Mouse (Mus musculus) myocyte (in vitro differentiated cells): ENCODE measurements around the gene Kcnk1. TPM values are rescaled to one million over a fixed set of nuclear protein-coding genes. Genes with fewer than 3 reads are reported as not detected.

Source experiments
- H3K27me3 ChIP-seq: one replicate; pipeline ENCODE4 v1.6.1; 2011; ENCODE audit not compliant: control insufficient read depth, insufficient read depth, insufficient read length
- H3K36me3 ChIP-seq: one replicate; pipeline ENCODE4 v1.6.1; 2011; ENCODE audit not compliant: control insufficient read depth, insufficient read depth
- H3K4me2 ChIP-seq: one replicate; pipeline ENCODE4 v1.6.1; 2011; ENCODE audit warnings: low read depth, control low read depth
- H3K4me3 ChIP-seq: one replicate; pipeline ENCODE4 v1.5.1; 2011; ENCODE audit warnings: mild to moderate bottlenecking, control low read depth, moderate library complexity
- H3K79me2 ChIP-seq: one replicate; pipeline ENCODE4 v1.6.1; 2011; ENCODE audit not compliant: control insufficient read depth, insufficient read depth
- H3ac ChIP-seq: one replicate; pipeline ENCODE4 v1.6.1; 2011; ENCODE audit not compliant: control insufficient read depth, insufficient read length
- CEBPB ChIP-seq: IDR thresholded peaks from 2 replicates; pipeline ENCODE4 v1.6.1; 2011; ENCODE audit warnings: mild to moderate bottlenecking, moderate library complexity; ENCODE audit not compliant: poor library complexity, insufficient read depth, severe bottlenecking
- E2F4 ChIP-seq: IDR thresholded peaks from one replicate; pipeline ENCODE4 v1.6.1; 2011; ENCODE audit warnings: mild to moderate bottlenecking, control low read depth, moderate library complexity; ENCODE audit not compliant: insufficient read depth
- MAX ChIP-seq: IDR thresholded peaks from one replicate; pipeline ENCODE4 v1.6.1; 2011; ENCODE audit warnings: low read depth, mild to moderate bottlenecking, control low read depth
- MYOD1 ChIP-seq, 3 experiments: IDR thresholded peaks; one replicate each; pipeline ENCODE4 v1.6.1; 2011; ENCODE audit warnings: control low read depth in 2 of 3, low read depth in 2 of 3, mild to moderate bottlenecking in 2 of 3, moderate library complexity in 1 of 3; ENCODE audit not compliant: insufficient read length in 2 of 3, control insufficient read depth in 1 of 3
- MYOG ChIP-seq, 3 experiments: IDR thresholded peaks; one replicate each; pipeline ENCODE4 v1.6.1; 2011; ENCODE audit warnings: control low read depth in 2 of 3, low read depth in 2 of 3, mild to moderate bottlenecking in 2 of 3; ENCODE audit not compliant: insufficient read length in 2 of 3, control insufficient read depth in 1 of 3, insufficient read depth in 1 of 3
- POLR2A ChIP-seq: IDR thresholded peaks from one replicate; pipeline ENCODE4 v1.6.1; 2011; ENCODE audit warnings: low read depth, mild to moderate bottlenecking, control low read depth, moderate library complexity; ENCODE audit not compliant: insufficient read length
- POLR2AphosphoS2 ChIP-seq: IDR thresholded peaks from one replicate; pipeline ENCODE4 v1.6.1; 2011; ENCODE audit warnings: low read depth, control low read depth; ENCODE audit not compliant: insufficient read length
- REST ChIP-seq: IDR thresholded peaks from one replicate; pipeline ENCODE4 v1.6.1; 2011; ENCODE audit warnings: mild to moderate bottlenecking, control low read depth, moderate library complexity; ENCODE audit not compliant: insufficient read depth, insufficient read length
- SRF ChIP-seq: IDR thresholded peaks from one replicate; pipeline ENCODE4 v1.6.1; 2011; ENCODE audit warnings: low read depth; ENCODE audit not compliant: control insufficient read depth, insufficient read length
- TCF12 ChIP-seq: IDR thresholded peaks from one replicate; pipeline ENCODE4 v1.6.1; 2011; ENCODE audit warnings: mild to moderate bottlenecking, control low read depth; ENCODE audit not compliant: poor library complexity, insufficient read depth, severe bottlenecking
- TCF3 ChIP-seq: IDR thresholded peaks from one replicate; pipeline ENCODE4 v1.6.1; 2011; ENCODE audit warnings: low read depth, control low read depth; ENCODE audit not compliant: insufficient read length
- USF1 ChIP-seq: IDR thresholded peaks from one replicate; pipeline ENCODE4 v1.6.1; 2011; ENCODE audit warnings: low read depth, mild to moderate bottlenecking, control low read depth, moderate library complexity
- polyA plus RNA-seq: library from polyadenylated mRNA; unstranded; fragments of >200 nt; fragmentation: generic; extraction: Trizol; gene quantifications from one replicate; pipeline ENCODE4 v1.2.1, GENCODE M21; 2012; ENCODE audit warnings: missing spikeins

Gene Kcnk1
- polyA plus RNA-seq, 1 experiment = not detected

GRCm38 (mm10) chr8:126068136-126068535 lies 73.2 kb downstream of the Kcnk1 start:
- no peaks in the 10 kb centered on the region for H3K79me2 ChIP-seq
- no peak for TF ChIP-seq POLR2AphosphoS2
- no peak for TF ChIP-seq MYOD1 (IDR thresholded peaks at IDR 0.05; ENCODE audit: control insufficient read depth in 1 of 3, insufficient read length in 2 of 3, low read depth in 2 of 3)
- TF ChIP-seq POLR2A = no peak
- no peak for TF ChIP-seq TCF3
- no peak for TF ChIP-seq SRF
- no peak for TF ChIP-seq MAX
- no peak overlapping the region for H3K4me2 ChIP-seq
- H3K36me3 ChIP-seq = no peaks in the 10 kb centered on the region
- H3ac ChIP-seq = no peak overlapping the region
- no peaks in the 10 kb centered on the region for H3K27me3 ChIP-seq
- no peak overlapping the region for H3K4me3 ChIP-seq

- H3K79me2 ChIP-seq = no peaks in the 10 kb centered on the region
- no peaks in the 10 kb centered on the region for H3K36me3 ChIP-seq
- H3K4me3 ChIP-seq = no peak overlapping the region
- TF ChIP-seq POLR2AphosphoS2 = no peak
- no peak for TF ChIP-seq MYOG (IDR thresholded peaks at IDR 0.05; ENCODE audit: control insufficient read depth in 1 of 3, insufficient read depth in 1 of 3, insufficient read length in 2 of 3, low read depth in 2 of 3)
- no peak for TF ChIP-seq USF1
- no peak for TF ChIP-seq MAX
- TF ChIP-seq CEBPB = no peak
- TF ChIP-seq E2F4 = no peak
- TF ChIP-seq TCF3 = no peak
- H3ac ChIP-seq = no peak overlapping the region
- H3K4me2 ChIP-seq = no peak overlapping the region
- H3K27me3 ChIP-seq = no peaks in the 10 kb centered on the region
These were observed 77.7 kb downstream of the Kcnk1 start for GRCm38 (mm10) chr8:126072678-126073077.

- H3K27me3 ChIP-seq = no peaks in the 10 kb centered on the region
- H3ac ChIP-seq = no peak overlapping the region
- TF ChIP-seq POLR2A (no peak), REST (no peak), MYOD1 (IDR thresholded peaks at IDR 0.05; ENCODE audit: control insufficient read depth in 1 of 3, insufficient read length in 2 of 3, low read depth in 2 of 3) (no peak), USF1 (no peak), SRF (no peak)
- H3K4me3 ChIP-seq = no peak overlapping the region
- no peak overlapping the region for H3K4me2 ChIP-seq
- H3K36me3 ChIP-seq = no peaks in the 10 kb centered on the region
- H3K79me2 ChIP-seq = no peaks in the 10 kb centered on the region
These were observed 78.3 kb downstream of the Kcnk1 start for GRCm38 (mm10) chr8:126073141-126073740.

GRCm38 (mm10) chr8:126074111-126074510 lies 79.1 kb downstream of the Kcnk1 start:
- Histone ChIP-seq H3K27me3 (no peaks in the 10 kb centered on the region), H3K4me3 (no peak overlapping the region), H3K36me3 (no peaks in the 10 kb centered on the region), H3K4me2 (no peak overlapping the region), H3K79me2 (no peaks in the 10 kb centered on the region), H3ac (no peak overlapping the region)
- no peak for TF ChIP-seq TCF3
- no peak for TF ChIP-seq MAX
- no peak for TF ChIP-seq TCF12
- TF ChIP-seq USF1 = no peak
- no peak for TF ChIP-seq SRF
- no peak for TF ChIP-seq CEBPB
- TF ChIP-seq E2F4 = no peak
- no peak for TF ChIP-seq REST
- no peak for TF ChIP-seq POLR2A
- no peak for TF ChIP-seq POLR2AphosphoS2
- TF ChIP-seq MYOD1 (IDR thresholded peaks at IDR 0.05; ENCODE audit: control insufficient read depth in 1 of 3, insufficient read length in 2 of 3, low read depth in 2 of 3) = no peak
- TF ChIP-seq MYOG (IDR thresholded peaks at IDR 0.05; ENCODE audit: control insufficient read depth in 1 of 3, insufficient read depth in 1 of 3, insufficient read length in 2 of 3, low read depth in 2 of 3) = no peak

DNA sequence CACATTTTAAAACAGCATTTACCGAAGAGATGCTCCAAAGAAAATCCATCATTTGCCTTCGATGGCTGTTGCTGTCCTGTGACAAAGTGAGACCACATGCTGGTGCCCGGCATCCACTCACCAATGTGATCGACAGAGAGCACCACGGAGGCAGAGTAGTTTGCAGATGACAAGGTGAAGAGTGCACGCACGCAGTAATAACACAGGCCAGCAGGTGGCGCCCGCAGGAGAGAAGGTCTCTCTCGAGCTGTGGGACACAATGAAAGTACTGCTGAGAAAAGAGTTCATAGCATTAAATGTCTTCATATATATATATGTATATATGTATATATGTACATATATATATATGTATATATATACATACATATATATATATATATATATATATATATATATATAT lies 80.4 kb downstream of the Kcnk1 start:
- Histone ChIP-seq H3K4me3 (no peak overlapping the region), H3K27me3 (no peaks in the 10 kb centered on the region), H3K79me2 (no peaks in the 10 kb centered on the region), H3K4me2 (no peak overlapping the region), H3K36me3 (no peaks in the 10 kb centered on the region), H3ac (no peak overlapping the region)
- TF ChIP-seq SRF = no peak
- no peak for TF ChIP-seq CEBPB
- TF ChIP-seq MAX = no peak
- TF ChIP-seq USF1 = no peak
- no peak for TF ChIP-seq E2F4
- no peak for TF ChIP-seq POLR2AphosphoS2
- TF ChIP-seq POLR2A = no peak
- TF ChIP-seq TCF12 = no peak
- no peak for TF ChIP-seq REST
- TF ChIP-seq TCF3 = no peak
- TF ChIP-seq MYOD1 (IDR thresholded peaks at IDR 0.05; ENCODE audit: control insufficient read depth in 1 of 3, insufficient read length in 2 of 3, low read depth in 2 of 3) = no peak
- TF ChIP-seq MYOG (IDR thresholded peaks at IDR 0.05; ENCODE audit: control insufficient read depth in 1 of 3, insufficient read depth in 1 of 3, insufficient read length in 2 of 3, low read depth in 2 of 3) = no peak

Other genes starting within 250 kb of the Kcnk1 start
- 0.01 TPM for gene Pcnx2, start 96.9 kb upstream of the Kcnk1 start, polyA plus RNA-seq
- not detected for gene Map3k21, start 84.7 kb upstream of the Kcnk1 start, polyA plus RNA-seq